Mouse (Mus musculus) spleen, adult 2 months (tissue): ENCODE measurements around the gene Cemip.

ENCODE experiments used
- CTCF ChIP-seq: fragments of 200-500 bp; IDR thresholded peaks from 2 replicates; pipeline ENCODE4 v1.5.1; 2011; ENCODE audit warnings: mild to moderate bottlenecking, inconsistent platforms; ENCODE audit not compliant: insufficient read depth, insufficient read length, insufficient replicate concordance; ENCODE audit errors: extremely low read depth
- POLR2A ChIP-seq: fragments of 200-500 bp; IDR thresholded peaks from 2 replicates; pipeline ENCODE4 v1.6.1; 2011; ENCODE audit warnings: low read depth, low read length, inconsistent platforms

- TF ChIP-seq POLR2A (no peak), CTCF (no peak)
Measured at GRCm38 (mm10) chr7:83951327-83951726, 135.0 kb downstream of the Cemip start.
